Mouse (Mus musculus): ENCODE data around the gene Immp2l. TPM values are rescaled to one million over a fixed set of nuclear protein-coding genes. Genes with fewer than 3 reads are reported as not detected.

Immp2l gene
- total RNA-seq, 2 experiments from 2014 or later = 10.8 to 12.0 TPM

- DNase-seq (ENCODE audit: low spot score) = no peak
Measured at GRCm38 (mm10) chr12:41961038-41961437, 937.1 kb downstream of the Immp2l start.

- DNase-seq (ENCODE audit: low spot score) = no peak
Measured at GRCm38 (mm10) chr12:41991408-41991807, 967.5 kb downstream of the Immp2l start.

Data from gastrocnemius, adult 18-20 months (tissue).